Mouse (Mus musculus): ENCODE results near the gene Hipk4.

Hipk4 gene

DNA sequence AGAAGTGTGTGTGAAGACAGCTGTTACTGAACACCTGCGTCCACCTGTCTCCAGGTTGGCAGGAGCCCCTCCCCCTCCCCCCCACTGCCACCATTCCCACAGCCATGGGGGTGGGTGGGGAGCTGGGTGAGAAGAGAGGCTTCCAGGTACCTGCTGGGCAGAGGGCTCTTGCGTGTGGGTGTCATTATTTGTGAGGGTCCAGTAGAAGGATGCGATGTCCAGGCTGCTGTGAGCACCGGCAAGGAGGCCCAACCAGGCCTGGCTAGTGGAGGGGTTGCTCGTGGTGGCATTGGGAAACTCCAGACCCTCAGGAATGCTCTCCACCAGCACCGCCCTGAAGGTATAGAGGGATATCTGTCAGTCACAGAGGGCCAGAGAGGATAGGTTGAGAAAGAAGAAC, 17.9 kb downstream of the Hipk4 start:
- no peak for DNase-seq (ENCODE audit: low read depth)

DNA sequence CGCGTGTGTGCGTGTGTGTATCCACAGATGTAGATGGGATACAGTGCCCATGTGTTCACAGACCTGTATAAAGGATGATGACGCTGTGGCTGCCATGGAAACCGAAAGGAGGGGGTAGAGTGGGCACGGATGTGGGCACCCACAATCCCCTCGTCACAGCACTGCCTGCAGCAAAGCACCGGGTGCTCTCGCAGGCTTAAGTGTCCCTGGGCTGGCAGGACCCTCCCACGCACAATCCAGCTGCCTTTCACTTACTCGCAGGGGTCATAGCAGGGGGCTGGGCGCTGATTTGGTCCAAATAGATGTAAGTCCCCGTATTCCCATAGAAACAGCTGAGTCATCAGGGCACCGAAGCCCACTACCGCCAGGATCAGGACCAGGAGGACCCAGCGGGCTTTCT, 18.4 kb downstream of the Hipk4 start:
- peak; percentile 96 for DNase-seq (ENCODE audit: low read depth)

DNA sequence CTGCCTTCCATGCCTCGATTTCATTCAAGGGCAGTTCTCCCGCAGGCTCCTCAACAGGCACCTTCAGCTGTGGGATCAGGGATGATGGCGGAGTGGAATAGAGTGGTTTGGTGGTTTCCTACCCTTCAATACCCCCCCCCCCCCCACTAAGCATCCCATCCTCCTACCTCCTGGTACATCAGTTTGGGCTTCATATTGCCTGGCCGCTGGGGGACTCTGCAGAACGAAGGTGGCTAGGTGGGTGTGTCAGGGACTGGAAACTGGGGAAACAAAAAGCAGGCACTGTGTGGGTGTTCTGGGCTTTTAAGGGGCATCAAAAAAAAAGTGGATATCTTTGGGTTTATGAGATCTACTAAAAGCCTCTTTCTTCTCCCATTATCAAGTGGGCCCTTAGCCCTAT, 18.9 kb downstream of the Hipk4 start:
- no peak for DNase-seq (ENCODE audit: low read depth)

DNA sequence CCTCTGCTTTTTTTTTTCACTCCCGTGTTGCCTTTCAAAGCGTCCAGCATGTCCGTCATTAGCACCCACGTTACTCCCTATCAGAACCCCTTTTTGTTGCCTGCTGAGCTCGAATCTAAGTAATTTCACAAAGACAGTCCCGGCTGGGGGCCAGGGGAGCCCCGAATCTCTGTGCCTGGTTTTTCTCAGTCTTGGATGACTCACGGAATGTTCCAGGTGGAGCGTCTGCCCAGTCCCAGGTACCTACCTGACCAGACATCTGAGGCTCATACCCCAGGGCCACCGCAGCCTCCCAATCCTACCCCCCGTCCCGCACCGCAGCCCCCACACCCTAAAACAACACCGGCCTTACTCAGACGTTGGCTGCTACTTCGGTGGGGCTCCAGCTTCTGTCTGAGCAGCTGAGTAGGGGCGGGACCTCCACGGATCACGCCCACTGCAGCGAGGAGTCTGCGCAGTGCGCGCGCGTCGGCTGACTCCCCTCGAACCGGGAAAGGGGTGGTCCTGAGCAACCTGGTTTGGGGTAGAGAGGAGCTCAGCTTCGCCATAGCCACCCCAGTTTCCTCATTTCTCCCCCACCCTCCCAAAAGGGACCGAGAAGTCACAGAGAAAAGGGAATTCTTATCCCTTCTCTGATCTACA, 19.4 kb downstream of the Hipk4 start:
- DNase-seq (ENCODE audit: low read depth) = peak; percentile 86

DNA sequence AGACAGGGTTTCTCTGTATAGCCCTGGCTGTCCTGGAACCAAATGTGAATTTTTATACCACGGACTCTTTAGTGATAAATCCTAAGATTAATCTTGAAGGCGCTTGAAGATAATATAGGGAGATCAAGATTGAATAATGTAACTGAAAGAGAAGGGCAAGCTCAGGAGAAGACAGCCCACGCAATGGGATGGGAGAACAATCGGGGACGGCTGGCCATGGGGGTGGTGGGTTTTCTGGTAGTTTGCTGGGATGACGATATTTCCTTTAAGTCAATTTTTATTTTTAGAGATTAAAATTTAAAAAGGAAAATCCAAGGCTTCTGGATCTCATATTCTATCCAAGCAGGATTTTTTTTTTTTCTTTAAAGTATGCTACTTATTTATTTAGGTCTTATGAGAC, 20.0 kb downstream of the Hipk4 start:
- DNase-seq (ENCODE audit: low read depth) = no peak

DNA sequence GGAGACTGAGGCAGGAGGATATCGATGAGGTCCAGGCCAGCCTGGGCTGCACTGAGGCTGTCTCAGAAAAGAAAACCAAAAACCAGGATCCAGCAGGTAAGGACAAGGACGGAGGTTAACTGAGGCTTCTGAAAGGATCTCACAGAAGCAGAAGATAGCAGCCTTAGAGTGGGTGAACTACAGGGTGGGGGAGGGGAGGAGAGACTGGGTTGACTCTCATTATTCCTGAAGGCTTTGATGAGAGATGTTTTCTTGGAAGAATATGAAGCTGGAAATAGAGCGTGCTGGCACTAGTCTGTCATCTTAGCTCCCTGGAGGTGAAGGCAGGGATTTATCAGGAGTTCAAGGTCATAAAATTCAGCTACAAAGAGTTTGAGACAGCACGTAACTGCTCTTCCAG, 20.8 kb downstream of the Hipk4 start:
- DNase-seq (ENCODE audit: low read depth) = no peak

DNA sequence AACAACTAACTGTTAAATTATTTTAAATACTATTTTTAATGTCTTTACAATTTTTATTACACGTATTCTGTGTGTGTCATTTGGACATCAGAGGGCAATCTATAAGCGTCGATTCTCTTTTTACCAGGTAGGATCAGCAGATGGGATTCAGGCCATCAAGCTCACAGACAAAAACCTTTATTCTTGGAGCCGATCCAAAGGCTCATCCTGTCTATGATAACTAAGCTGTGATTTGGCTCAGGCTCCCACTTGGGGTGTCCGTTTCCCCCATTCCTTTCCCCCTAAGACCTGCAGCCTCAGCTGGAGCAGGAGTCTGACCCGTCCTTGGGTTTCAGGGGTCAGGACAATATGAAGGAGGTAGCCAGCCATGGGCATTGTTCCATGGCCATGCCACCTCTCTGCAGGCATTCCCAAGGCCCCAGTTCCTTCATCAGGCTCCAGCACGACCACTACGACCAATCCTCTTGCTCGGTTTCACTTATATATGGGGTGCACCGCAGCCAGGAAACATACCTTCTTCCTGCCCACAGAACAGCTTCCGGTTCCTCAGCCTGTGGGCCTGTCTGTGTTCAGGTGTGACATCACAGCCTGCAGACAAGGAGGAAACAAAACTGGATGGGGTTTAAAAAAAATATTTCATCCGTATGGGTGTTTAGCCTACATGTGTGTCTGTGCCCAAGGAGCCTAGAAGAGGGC, 21.8 kb downstream of the Hipk4 start:
- peak; percentile 92 for DNase-seq (ENCODE audit: low read depth)

DNA sequence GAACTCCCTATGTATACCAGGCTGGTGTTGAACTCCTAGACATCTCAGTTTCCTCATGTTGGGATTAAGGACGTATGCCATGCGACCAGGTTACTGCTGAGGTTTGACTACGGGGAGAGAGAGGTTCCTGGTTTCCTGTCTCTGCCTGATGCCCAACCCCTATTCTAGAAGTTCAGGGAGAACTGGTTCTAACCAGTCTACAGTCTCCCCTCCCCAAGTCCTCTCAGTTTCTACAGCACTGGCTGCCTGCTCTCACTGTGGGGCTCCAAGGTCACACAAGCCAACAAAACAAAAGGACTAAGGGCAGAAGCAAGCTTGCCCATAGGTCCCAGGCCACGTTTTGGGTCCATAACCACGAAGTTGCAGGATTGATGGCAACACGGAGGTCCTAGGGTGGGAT, 26.5 kb downstream of the Hipk4 start:
- no peak for DNase-seq (ENCODE audit: low read depth)

DNA sequence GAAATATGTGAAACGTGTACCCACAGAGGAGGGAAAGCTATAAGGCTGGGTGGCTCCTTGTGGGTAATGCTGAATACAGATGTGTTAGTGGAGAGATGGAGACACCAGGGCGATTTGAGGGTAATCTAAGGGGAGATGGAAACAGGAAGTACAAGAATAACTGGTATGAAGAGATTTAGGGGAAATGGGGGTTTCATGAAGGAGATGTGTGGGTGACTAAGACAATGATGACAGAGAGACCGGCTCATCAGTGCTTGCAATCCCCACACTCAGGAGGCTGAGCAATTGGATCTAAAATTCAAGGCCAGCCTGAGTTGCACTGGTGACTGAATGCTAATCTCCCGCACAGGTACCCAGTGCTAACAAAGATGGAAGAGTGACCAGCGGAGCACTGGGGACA, 29.0 kb downstream of the Hipk4 start:
- peak; percentile 32 for DNase-seq (ENCODE audit: low read depth)

DNA sequence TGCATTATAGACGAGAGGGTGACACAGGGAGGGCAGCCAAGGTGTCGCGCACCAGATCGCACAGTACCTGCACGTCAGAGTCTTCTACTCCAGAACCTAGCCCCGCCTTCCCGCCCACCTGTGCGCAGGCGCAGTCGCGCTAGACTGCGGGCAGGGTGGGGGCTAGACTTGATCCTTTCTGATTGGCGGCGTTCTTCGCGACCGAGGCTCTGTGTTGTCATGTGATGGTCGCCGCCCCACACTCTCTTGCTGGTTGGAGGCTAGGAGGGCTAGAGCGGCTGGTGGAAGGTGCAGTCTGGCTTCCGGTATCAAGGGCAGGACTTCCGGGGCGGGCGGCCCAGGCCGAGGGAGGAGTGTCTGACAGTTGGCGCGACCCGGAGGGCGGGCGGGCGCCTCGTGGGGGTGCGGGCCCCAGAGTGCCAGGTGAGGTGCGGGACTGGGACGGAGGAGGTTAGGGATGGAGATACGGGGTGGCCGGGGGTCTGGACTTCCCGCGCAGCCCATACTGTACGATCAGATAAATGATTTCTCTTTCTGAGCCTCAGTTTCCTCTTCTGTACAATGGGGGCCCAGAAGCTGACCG, 30.0 kb downstream of the Hipk4 start, which contains the start of the genes Pld3 and 2310022A10Rik:
Pld3 (minus strand) TSS at position 288 of the 583 bp plus-strand sequence.
2310022A10Rik (plus strand) TSS at position 303 of the 583 bp plus-strand sequence.
- peak; percentile 98 for DNase-seq (ENCODE audit: low read depth)

DNA sequence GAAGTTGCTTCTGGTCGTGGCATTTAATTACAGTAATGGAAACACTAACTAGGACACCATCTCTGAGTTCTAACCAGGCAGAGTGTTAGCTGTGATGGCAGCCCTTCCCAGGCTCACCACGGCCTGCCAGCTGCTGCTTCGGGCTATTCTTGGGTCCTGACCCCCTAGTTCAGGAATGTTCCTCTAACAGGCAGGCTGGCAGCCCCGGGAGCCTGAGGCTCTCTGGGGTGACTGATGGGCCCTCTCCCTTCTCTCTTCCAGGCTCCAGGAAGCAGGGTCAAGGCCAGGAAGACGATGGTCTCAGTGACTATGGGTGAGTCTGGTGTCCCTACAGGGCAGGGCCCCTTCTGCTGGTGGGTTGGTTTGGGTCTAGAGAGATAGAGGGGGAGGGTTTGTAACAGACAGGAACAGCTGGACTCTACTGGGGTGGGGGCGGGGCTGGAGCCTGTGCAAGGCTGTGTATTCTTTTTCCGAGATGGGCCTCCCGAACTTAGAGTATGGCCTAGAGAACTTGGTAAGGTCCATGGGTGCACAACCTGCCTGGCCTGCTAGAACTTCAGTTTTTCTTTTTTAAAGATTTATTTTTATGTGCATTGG, 37.3 kb downstream of the Hipk4 start:
- no peak for DNase-seq (ENCODE audit: low read depth)

DNA sequence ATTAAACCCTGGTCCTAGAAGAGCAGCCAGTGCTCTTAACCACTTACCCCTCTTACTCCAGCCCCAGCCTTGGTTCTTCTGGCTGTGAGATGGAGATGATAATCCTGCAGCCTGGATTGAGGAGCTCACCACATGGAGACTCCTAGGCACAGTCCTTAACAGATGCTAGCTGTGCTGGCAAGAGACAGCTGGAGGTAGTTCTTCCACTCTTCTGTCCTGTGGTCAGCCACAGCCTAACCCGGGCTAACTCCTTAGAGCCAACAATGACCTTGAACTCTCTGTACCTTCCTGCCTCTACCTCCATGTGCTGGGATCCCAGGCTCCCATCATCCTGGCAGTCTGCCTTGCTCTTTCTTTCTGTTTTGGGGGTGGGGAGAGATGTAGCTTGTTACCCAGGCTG, 37.9 kb downstream of the Hipk4 start:
- no peak for DNase-seq (ENCODE audit: low read depth)

DNA sequence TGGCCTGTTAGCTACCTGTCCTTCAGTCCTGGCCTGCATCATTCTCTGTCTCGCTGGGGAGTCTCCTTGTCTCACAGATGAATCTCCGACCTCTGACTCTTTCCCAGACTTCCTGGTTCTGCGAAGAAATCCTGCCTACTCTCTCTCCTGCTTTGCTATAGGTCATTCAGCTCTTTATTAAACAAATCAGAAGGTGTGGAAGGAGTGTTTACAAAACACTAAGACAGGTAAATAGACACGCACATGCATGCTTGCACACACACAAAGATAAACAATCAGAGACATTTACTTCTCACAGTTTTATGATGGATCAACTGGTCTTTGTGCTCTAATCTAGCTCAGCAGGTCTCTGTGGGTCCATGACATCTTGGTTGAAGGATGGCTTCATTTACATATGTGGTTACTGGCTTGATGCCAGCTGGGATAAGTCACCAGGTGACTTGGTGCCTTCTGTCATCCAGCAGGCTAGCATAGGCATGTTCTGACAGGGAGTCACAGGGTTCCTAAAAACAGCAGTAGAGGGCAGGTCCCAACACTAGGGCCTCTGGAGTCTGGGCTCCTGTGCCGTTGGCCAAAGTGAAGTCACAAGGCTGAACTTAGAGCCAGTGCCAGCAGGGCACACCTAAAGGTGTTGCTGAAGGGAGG, 46.6 kb downstream of the Hipk4 start:
- no peak for DNase-seq (ENCODE audit: low read depth)

DNA sequence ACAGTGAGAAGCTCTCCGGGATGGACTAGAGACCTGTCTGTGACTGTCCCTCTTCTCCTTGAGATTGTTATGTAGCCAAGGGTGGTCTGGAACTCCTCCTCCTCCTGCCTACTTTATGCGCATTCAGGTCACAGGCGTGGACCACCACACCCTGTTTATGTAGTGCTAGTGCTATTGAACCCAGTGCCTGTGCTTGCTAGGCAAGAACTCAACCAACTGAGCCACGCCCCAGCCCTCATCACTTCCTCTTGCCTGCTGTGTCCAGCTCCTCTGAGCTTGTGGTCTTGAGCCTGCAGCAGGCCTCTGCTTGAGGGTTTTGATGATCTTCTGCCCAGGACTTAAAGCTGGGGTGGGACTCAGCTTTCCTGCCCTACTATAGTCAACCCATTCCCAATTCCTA, 49.1 kb downstream of the Hipk4 start:
- no peak for DNase-seq (ENCODE audit: low read depth)

DNA sequence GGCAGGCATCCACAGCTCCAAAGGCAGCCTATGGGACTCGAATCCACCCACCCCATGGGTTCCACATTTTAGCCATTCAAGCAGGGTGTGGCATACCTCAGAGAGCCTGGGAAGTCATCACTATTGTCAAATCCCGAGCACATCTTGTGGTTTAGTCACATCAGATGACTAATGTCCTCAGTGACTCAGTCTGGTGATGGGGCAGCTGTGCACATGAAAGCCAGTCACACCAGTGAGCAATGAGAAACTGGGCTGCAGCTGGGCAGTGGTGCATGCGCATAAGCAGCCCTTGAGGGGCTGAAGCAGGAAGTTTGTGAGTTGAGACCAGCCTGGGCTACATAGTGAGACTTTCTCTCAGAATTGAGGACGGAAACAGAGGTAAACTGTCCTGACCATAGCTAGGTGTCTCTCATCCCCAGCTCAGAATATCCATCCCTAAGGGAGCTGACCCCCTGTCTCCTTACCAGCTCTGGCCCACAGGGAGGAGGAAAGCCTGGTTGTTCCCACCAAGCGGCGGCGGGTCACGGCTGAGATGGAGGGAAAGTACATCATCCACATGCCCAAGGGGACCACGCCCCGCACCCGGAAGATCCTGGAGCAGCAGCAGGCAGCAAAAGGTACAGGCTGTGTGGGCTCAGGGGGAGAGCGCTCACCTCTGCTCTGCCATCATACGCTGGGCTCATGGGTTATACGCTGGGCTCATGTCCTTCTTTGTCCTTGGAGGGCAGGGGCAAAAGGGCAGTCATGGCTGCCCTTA, 51.2 kb downstream of the Hipk4 start:
- no peak for DNase-seq (ENCODE audit: low read depth)

DNA sequence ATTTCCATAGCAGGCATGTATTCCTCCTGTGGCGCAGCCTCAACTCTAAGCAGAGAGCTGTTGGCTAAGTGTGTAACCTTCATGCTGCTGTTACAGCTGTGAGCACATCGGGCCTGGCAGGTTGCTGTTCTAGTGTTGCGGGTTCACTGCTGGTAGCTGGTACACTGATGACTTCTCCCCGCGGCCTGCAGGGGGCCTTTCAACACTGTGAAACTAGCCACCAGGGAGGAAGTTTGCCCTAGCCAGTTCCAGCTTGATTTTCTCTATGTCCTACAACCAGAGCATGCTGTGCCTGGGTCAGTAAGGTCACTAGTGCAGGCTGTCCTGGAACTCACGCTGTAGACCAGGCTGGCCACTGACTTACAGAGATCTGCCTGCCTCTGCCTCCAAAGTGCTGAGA, 53.8 kb downstream of the Hipk4 start:
- DNase-seq (ENCODE audit: low read depth) = peak; percentile 66

DNA sequence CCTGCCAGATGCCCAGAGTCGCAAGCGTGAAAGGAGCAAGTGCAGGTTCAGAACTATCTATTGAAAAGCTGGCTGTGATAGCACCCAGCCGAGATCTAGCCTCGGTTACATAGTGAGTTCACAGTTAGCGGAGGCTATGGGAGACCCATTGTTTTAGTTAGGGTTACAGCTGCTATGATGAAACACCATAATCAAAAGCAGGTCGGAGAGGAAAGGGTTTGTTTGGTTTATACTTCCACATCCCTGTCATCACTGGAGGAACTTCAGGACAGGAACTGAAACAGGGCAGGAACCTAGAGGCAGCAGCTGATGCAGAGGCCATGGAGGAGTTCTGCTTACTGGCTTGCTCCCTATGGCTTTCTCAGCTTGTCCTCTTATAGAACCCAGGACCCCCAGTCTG, 54.5 kb downstream of the Hipk4 start:
- DNase-seq (ENCODE audit: low read depth) = no peak

DNA sequence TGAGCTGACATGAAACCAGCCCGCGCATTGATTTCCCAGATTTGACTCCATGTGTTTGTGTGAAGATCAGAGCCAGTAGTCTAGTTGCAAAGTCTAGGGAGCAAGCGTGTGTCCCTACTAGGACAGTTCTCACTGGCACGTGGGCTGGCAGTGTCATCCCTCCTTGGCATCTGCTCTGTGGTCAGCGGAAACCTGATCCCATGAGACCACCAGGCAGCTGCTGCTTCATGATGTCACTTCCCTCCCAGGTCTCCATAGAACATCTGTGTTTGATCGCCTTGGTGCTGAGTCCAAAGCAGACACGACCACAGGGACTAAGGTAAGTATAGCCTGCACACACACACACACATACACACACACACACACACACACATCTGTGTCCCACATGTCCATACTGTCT, 55.4 kb downstream of the Hipk4 start:
- DNase-seq (ENCODE audit: low read depth) = no peak

DNA sequence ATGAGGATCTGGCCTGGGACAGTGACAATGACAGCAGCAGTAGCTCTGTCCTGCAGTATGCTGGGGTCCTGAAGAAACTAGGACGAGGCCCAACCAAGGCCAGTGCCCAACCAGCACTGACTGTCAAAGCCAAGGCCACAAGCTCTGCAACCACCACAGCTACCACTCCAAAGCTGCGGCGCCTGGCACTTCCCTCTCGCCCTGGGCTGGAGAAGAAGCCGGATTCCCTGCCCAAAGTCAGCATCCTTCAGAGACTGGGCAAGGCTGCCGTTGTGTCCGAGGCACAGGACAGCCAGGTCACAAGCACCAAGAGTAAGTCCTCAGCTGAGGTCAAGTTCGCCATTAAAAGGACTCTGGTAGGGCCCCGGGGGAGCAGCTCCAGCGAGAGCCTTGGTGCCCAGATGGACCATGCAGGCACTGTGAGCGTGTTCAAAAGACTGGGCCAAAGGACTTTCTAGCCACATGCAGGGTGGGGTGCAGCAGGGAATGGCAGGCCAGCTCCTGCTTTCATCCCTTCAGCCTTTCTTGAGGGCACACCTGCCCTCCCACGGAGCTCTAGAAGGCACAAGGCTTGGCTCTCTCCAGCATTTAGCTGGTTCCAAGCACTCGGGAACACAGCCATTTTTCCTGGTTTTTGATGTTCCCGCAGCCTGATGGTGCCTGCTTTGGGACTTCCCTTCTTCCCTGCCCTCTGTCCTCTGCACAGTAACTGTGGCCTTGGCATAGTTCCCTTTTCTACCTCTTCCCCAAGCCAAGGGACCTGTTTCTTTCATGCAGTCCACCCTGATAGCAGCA, 57.5 kb downstream of the Hipk4 start:
- DNase-seq (ENCODE audit: low read depth) = no peak
